Mouse (Mus musculus): ENCODE measurements around the gene Ednra.

- TF ChIP-seq CTCF (IDR thresholded peaks at IDR 0.05; ENCODE audit: borderline replicate concordance, control insufficient read depth, extremely low read depth, insufficient read depth, low read length, poor library complexity) (no peak), POLR2A (IDR thresholded peaks at IDR 0.05; ENCODE audit: control insufficient read depth, extremely low read depth, insufficient read depth, low read length, poor library complexity) (no peak)
Measured at GRCm38 (mm10) chr8:77741050-77741777, 16.9 kb upstream of the Ednra start.
